Mouse (Mus musculus) ES-E14 (cell line): Measurements from ENCODE around the gene Oxsr1.

Source experiments
- CHD2 ChIP-seq: IDR thresholded peaks from 2 replicates; pipeline ENCODE4 v1.6.1; 2014; ENCODE audit warnings: mild to moderate bottlenecking, low read depth, low read length, inconsistent platforms
- HCFC1 ChIP-seq: IDR thresholded peaks from 2 replicates; pipeline ENCODE4 v1.6.1; 2012; ENCODE audit warnings: low read length, inconsistent platforms, borderline replicate concordance; ENCODE audit not compliant: insufficient read depth
- MAFK ChIP-seq: IDR thresholded peaks from 2 replicates; pipeline ENCODE4 v1.6.1; 2014; ENCODE audit warnings: mild to moderate bottlenecking, low read depth, low read length, inconsistent platforms; ENCODE audit not compliant: insufficient read depth
- ZC3H11A ChIP-seq: IDR thresholded peaks from 2 replicates; pipeline ENCODE4 v1.6.1; 2012; ENCODE audit warnings: low read depth, mild to moderate bottlenecking, inconsistent platforms, low read length, borderline replicate concordance
- ZNF384 ChIP-seq: IDR thresholded peaks from 2 replicates; pipeline ENCODE4 v1.6.1; 2012; ENCODE audit warnings: low read depth, low read length, inconsistent platforms

- TF ChIP-seq ZNF384: no peak
- TF ChIP-seq HCFC1: no peak
- no peak for TF ChIP-seq CHD2
- TF ChIP-seq ZC3H11A: no peak
- no peak for TF ChIP-seq MAFK
Observed at GRCm38 (mm10) chr9:119355943-119356342, 33.7 kb upstream of the Oxsr1 start.
